Mouse (Mus musculus): ENCODE results near the gene Nipbl. TPM values are rescaled to one million over a fixed set of nuclear protein-coding genes. Genes with fewer than 3 reads are reported as not detected.

The Nipbl gene
- polyA plus RNA-seq, 1 experiment from 2014 or later = 24.8 TPM

DNA sequence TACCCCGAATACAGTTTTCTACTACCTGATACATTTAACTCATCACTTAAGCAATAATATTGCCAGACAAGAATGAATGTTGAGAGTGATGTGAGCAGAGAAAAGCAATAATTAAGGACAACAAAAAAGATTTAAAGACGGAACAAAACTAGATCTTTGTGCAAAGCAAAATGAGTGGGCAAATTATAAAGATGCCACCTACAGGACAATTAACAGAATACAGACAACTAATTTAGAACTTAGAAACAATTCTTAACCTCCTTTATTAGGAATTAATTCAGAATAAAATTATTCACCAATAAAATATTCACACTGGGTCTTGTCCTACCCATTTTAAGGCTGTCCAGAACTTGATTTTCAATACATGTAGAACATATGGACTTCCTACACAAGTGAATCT lies 38.0 kb downstream of the Nipbl start:
- DNase-seq (ENCODE audit: low spot score, missing footprints) = no peak
- Histone ChIP-seq H3K9me3 (ENCODE audit: control insufficient read depth, low read length) (no peaks in the 10 kb centered on the region), H3K4me3 (ENCODE audit: low read depth, low read length) (no peak overlapping the region), H3K36me3 (ENCODE audit: control insufficient read depth, insufficient read depth, low read length) (no peaks in the 10 kb centered on the region), H3K9ac (ENCODE audit: low read length) (no peak overlapping the region), H3K4me2 (no peak overlapping the region), H3K27me3 (ENCODE audit: control insufficient read depth, insufficient read depth, low read length) (no peaks in the 10 kb centered on the region), H3K4me1 (ENCODE audit: control insufficient read depth, insufficient read depth, low read length) (no peaks in the 10 kb centered on the region), H3K27ac (ENCODE audit: low read depth, low read length) (no peak overlapping the region)
- ATAC-seq (ENCODE audit: low FRiP score) = no peak
- WGBS = 92% methylated on average over 2 of the region's 2 CpGs

- H3K27me3 ChIP-seq (ENCODE audit: control insufficient read depth, insufficient read depth, low read length) = no peaks in the 10 kb centered on the region
- DNase-seq (ENCODE audit: low spot score, missing footprints) = no peak
- H3K4me2 ChIP-seq = no peak overlapping the region
- H3K36me3 ChIP-seq (ENCODE audit: control insufficient read depth, insufficient read depth, low read length) = no peaks in the 10 kb centered on the region
- no peaks in the 10 kb centered on the region for H3K4me1 ChIP-seq (ENCODE audit: control insufficient read depth, insufficient read depth, low read length)
- no peaks in the 10 kb centered on the region for H3K9me3 ChIP-seq (ENCODE audit: control insufficient read depth, low read length)
- no peak overlapping the region for H3K27ac ChIP-seq (ENCODE audit: low read depth, low read length)
- no peak overlapping the region for H3K4me3 ChIP-seq (ENCODE audit: low read depth, low read length)
- WGBS = 90% methylated on average over 2 of the region's 2 CpGs
- no peak for ATAC-seq (ENCODE audit: low FRiP score)
- no peak overlapping the region for H3K9ac ChIP-seq (ENCODE audit: low read length)
Measured at GRCm38 (mm10) chr15:8402591-8402990, 41.7 kb downstream of the Nipbl start.

- no peak overlapping the region for H3K9ac ChIP-seq (ENCODE audit: low read length)
- 94% methylated on average over 2 of the region's 2 CpGs for WGBS
- H3K4me2 ChIP-seq = no peak overlapping the region
- no peaks in the 10 kb centered on the region for H3K27me3 ChIP-seq (ENCODE audit: control insufficient read depth, insufficient read depth, low read length)
- H3K36me3 ChIP-seq (ENCODE audit: control insufficient read depth, insufficient read depth, low read length) = no peaks in the 10 kb centered on the region
- DNase-seq (ENCODE audit: low spot score, missing footprints) = no peak
- ATAC-seq (ENCODE audit: low FRiP score) = no peak
- no peak overlapping the region for H3K4me3 ChIP-seq (ENCODE audit: low read depth, low read length)
- H3K9me3 ChIP-seq (ENCODE audit: control insufficient read depth, low read length) = no peaks in the 10 kb centered on the region
- H3K4me1 ChIP-seq (ENCODE audit: control insufficient read depth, insufficient read depth, low read length) = no peaks in the 10 kb centered on the region
- no peak overlapping the region for H3K27ac ChIP-seq (ENCODE audit: low read depth, low read length)
Measured at GRCm38 (mm10) chr15:8401536-8401935, 42.7 kb downstream of the Nipbl start.

DNA sequence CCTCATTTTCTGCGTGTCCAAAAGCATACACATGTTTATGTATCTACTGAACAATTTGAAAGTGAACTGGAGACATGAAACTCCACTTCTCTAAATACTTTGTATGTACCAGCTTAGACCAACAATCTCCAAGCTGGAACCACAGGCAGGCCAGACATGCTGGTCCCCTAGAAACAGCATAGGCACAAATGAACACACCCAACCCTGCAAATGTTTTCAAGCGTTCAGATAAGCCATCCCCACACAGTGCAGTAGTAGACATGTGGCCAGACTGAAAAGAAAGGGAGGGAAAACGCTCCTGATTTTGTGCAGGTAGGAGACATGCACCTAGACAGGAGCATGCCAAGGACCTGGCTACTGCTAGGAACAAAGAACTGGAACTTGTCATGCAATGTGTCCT lies 52.5 kb downstream of the Nipbl start:
- Histone ChIP-seq H3K9ac (ENCODE audit: low read length) (no peak overlapping the region), H3K4me2 (no peak overlapping the region), H3K9me3 (ENCODE audit: control insufficient read depth, low read length) (no peaks in the 10 kb centered on the region), H3K36me3 (ENCODE audit: control insufficient read depth, insufficient read depth, low read length) (no peaks in the 10 kb centered on the region), H3K27me3 (ENCODE audit: control insufficient read depth, insufficient read depth, low read length) (no peaks in the 10 kb centered on the region), H3K4me1 (ENCODE audit: control insufficient read depth, insufficient read depth, low read length) (no peaks in the 10 kb centered on the region), H3K4me3 (ENCODE audit: low read depth, low read length) (no peak overlapping the region), H3K27ac (ENCODE audit: low read depth, low read length) (no peak overlapping the region)
- ATAC-seq (ENCODE audit: low FRiP score) (no peak), DNase-seq (ENCODE audit: low spot score, missing footprints) (no peak)
- 91% methylated on average over 3 of the region's 3 CpGs for WGBS

DNA sequence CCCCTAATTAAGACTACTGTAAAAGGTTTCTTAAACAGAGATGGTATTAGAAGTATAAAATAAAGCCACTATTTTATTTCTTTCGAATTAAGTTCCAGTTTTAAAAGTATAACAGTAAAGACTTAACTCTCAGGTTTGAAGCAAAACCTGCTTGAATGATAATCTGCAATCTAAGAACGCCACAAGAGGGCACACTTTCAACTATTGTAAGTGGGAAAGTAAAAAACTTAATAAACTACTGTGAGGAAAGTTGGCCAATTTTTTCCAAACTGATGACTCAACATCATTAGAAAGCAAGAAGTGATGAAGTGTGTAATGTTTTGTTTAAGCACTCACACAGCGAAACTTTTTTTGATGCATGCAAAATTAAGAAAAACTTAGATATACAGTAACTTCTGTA lies 62.0 kb downstream of the Nipbl start:
- H3K36me3 ChIP-seq (ENCODE audit: control insufficient read depth, insufficient read depth, low read length) = no peaks in the 10 kb centered on the region
- no peaks in the 10 kb centered on the region for H3K4me1 ChIP-seq (ENCODE audit: control insufficient read depth, insufficient read depth, low read length)
- no peak for DNase-seq (ENCODE audit: low spot score, missing footprints)
- H3K4me3 ChIP-seq (ENCODE audit: low read depth, low read length) = no peak overlapping the region
- H3K27ac ChIP-seq (ENCODE audit: low read depth, low read length) = no peak overlapping the region
- no peaks in the 10 kb centered on the region for H3K9me3 ChIP-seq (ENCODE audit: control insufficient read depth, low read length)
- no peak for ATAC-seq (ENCODE audit: low FRiP score)
- H3K4me2 ChIP-seq = no peak overlapping the region
- WGBS = 69% methylated on average over 3 of the region's 3 CpGs
- no peaks in the 10 kb centered on the region for H3K27me3 ChIP-seq (ENCODE audit: control insufficient read depth, insufficient read depth, low read length)
- H3K9ac ChIP-seq (ENCODE audit: low read length) = no peak overlapping the region

- Histone ChIP-seq H3K36me3 (ENCODE audit: control insufficient read depth, insufficient read depth, low read length) (peaks cover 2% of the 10 kb centered on the region; the same call in 1 of the 2 replicates), H3K4me3 (ENCODE audit: low read depth, low read length) (no peak overlapping the region)
- DNase-seq (ENCODE audit: low spot score, missing footprints) = no peak
Measured at GRCm38 (mm10) chr15:8375657-8376056, 68.6 kb downstream of the Nipbl start.

DNA sequence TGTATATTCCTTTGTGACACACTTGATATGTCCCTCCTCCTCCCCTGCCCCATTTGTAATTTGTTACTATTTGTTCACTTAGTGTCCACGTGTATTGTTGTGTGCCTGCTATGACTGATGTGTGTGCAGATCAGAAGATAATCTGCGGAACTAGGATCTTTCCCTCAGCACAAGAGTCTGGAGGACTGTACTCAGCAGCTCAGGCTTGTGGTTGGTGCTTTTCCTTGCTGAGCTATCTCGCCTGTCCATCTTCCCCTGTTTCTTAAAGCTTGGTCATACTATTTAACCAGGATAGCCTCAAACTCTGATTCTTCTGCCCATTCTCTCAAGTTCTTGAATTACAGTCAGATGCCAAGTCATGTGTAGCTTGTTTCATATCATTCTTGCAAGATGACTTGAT lies 69.5 kb downstream of the Nipbl start:
- no peak overlapping the region for H3K4me3 ChIP-seq (ENCODE audit: low read depth, low read length)
- ATAC-seq (ENCODE audit: low FRiP score) (no peak), DNase-seq (ENCODE audit: low spot score, missing footprints) (no peak)
- no peak overlapping the region for H3K9ac ChIP-seq (ENCODE audit: low read length)
- WGBS = 78% methylated on average over 3 of the region's 3 CpGs
- H3K27ac ChIP-seq (ENCODE audit: low read depth, low read length) = no peak overlapping the region
- H3K27me3 ChIP-seq (ENCODE audit: control insufficient read depth, insufficient read depth, low read length) = no peaks in the 10 kb centered on the region
- H3K36me3 ChIP-seq (ENCODE audit: control insufficient read depth, insufficient read depth, low read length) = peaks cover 2% of the 10 kb centered on the region; the same call in 1 of the 2 replicates
- H3K9me3 ChIP-seq (ENCODE audit: control insufficient read depth, low read length) = no peaks in the 10 kb centered on the region
- H3K4me2 ChIP-seq = no peak overlapping the region
- H3K4me1 ChIP-seq (ENCODE audit: control insufficient read depth, insufficient read depth, low read length) = no peaks in the 10 kb centered on the region

More at GRCm38 (mm10) chr15:8375657-8376056, 68.6 kb downstream of the Nipbl start:
- ATAC-seq (ENCODE audit: low FRiP score) = no peak
- Histone ChIP-seq H3K27me3 (ENCODE audit: control insufficient read depth, insufficient read depth, low read length) (no peaks in the 10 kb centered on the region), H3K27ac (ENCODE audit: low read depth, low read length) (no peak overlapping the region), H3K4me2 (no peak overlapping the region), H3K4me1 (ENCODE audit: control insufficient read depth, insufficient read depth, low read length) (no peaks in the 10 kb centered on the region), H3K9ac (ENCODE audit: low read length) (no peak overlapping the region), H3K9me3 (ENCODE audit: control insufficient read depth, low read length) (no peaks in the 10 kb centered on the region)
- WGBS = 95% methylated on average over 1 of the region's 1 CpGs

GRCm38 (mm10) chr15:8347104-8347773 lies 97.0 kb downstream of the Nipbl start:
- ATAC-seq (ENCODE audit: low FRiP score) (no peak), DNase-seq (ENCODE audit: low spot score, missing footprints) (no peak)
- Histone ChIP-seq H3K9me3 (ENCODE audit: control insufficient read depth, low read length) (no peaks in the 10 kb centered on the region), H3K27ac (ENCODE audit: low read depth, low read length) (no peak overlapping the region), H3K4me1 (ENCODE audit: control insufficient read depth, insufficient read depth, low read length) (no peaks in the 10 kb centered on the region), H3K27me3 (ENCODE audit: control insufficient read depth, insufficient read depth, low read length) (no peaks in the 10 kb centered on the region), H3K36me3 (ENCODE audit: control insufficient read depth, insufficient read depth, low read length) (peaks cover 2% of the 10 kb centered on the region; the same call in 1 of the 2 replicates), H3K4me3 (ENCODE audit: low read depth, low read length) (no peak overlapping the region), H3K4me2 (no peak overlapping the region), H3K9ac (ENCODE audit: low read length) (no peak overlapping the region)
- WGBS = 98% methylated on average over 2 of the region's 2 CpGs

DNA sequence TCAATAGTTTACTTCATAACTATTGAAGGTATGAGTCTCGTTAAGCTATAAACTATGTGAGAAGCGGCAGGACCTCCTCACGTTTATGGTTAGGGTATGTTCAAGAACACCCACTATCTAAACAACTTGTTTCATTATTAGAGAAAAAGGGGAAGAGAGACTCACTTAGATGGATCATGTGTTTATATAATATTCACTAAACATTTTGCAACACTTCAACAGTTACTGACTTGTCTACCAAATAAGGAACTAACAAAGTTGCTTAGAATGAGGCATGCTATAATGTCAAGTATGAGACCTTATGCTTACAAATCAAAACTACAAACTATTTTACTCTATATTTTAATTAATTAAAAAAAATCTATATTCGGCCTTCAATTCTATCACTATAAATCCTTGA lies 103.7 kb downstream of the Nipbl start:
- no peak overlapping the region for H3K27ac ChIP-seq (ENCODE audit: low read depth, low read length)
- no peak overlapping the region for H3K4me3 ChIP-seq (ENCODE audit: low read depth, low read length)
- no peak overlapping the region for H3K4me2 ChIP-seq
- peaks cover 7% of the 10 kb centered on the region for H3K36me3 ChIP-seq (ENCODE audit: control insufficient read depth, insufficient read depth, low read length)
- DNase-seq (ENCODE audit: low spot score, missing footprints) (no peak), ATAC-seq (ENCODE audit: low FRiP score) (no peak)
- no peak overlapping the region for H3K9ac ChIP-seq (ENCODE audit: low read length)
- no peaks in the 10 kb centered on the region for H3K9me3 ChIP-seq (ENCODE audit: control insufficient read depth, low read length)
- no peaks in the 10 kb centered on the region for H3K4me1 ChIP-seq (ENCODE audit: control insufficient read depth, insufficient read depth, low read length)
- WGBS = 95% methylated on average over 4 of the region's 4 CpGs
- H3K27me3 ChIP-seq (ENCODE audit: control insufficient read depth, insufficient read depth, low read length) = no peaks in the 10 kb centered on the region

Measured in midbrain, embryonic 11.5 days (tissue).